Mouse (Mus musculus): Measurements from ENCODE around the gene Nbl1. TPM values are rescaled to one million over a fixed set of nuclear protein-coding genes. Genes with fewer than 3 reads are reported as not detected.

Nbl1 gene
- polyA plus RNA-seq, 1 experiment: 0.03 TPM

- Histone ChIP-seq H3K9me3 (ENCODE audit: control insufficient read depth, low read length) (no peaks in the 10 kb centered on the region), H3K4me1 (ENCODE audit: control insufficient read depth) (no peaks in the 10 kb centered on the region), H3K36me3 (ENCODE audit: control insufficient read depth) (no peaks in the 10 kb centered on the region), H3K4me3 (replicated peaks) (no peak overlapping the region), H3K27me3 (ENCODE audit: control insufficient read depth) (no peaks in the 10 kb centered on the region)
- no peak for TF ChIP-seq GATA1 (IDR thresholded peaks at IDR 0.05; ENCODE audit: low read length)
- TF ChIP-seq TAL1 (IDR thresholded peaks at IDR 0.05; ENCODE audit: low read length): no peak
Measured at GRCm38 (mm10) chr4:139055744-139056143, 37.0 kb downstream of the Nbl1 start.

- Histone ChIP-seq H3K36me3 (ENCODE audit: control insufficient read depth) (no peaks in the 10 kb centered on the region), H3K9me3 (ENCODE audit: control insufficient read depth, low read length) (no peaks in the 10 kb centered on the region), H3K27me3 (ENCODE audit: control insufficient read depth) (no peaks in the 10 kb centered on the region), H3K4me1 (ENCODE audit: control insufficient read depth) (no peaks in the 10 kb centered on the region), H3K4me3 (replicated peaks) (no peak overlapping the region)
- TF ChIP-seq GATA1 (IDR thresholded peaks at IDR 0.05; ENCODE audit: low read length) (no peak), TAL1 (IDR thresholded peaks at IDR 0.05; ENCODE audit: low read length) (no peak)
Measured at GRCm38 (mm10) chr4:139055336-139055735, 37.5 kb downstream of the Nbl1 start.

- no peaks in the 10 kb centered on the region for H3K36me3 ChIP-seq (ENCODE audit: control insufficient read depth)
- TF ChIP-seq GATA1 (IDR thresholded peaks at IDR 0.05; ENCODE audit: low read length) (no peak), TAL1 (IDR thresholded peaks at IDR 0.05; ENCODE audit: low read length) (no peak)
- no peaks in the 10 kb centered on the region for H3K9me3 ChIP-seq (ENCODE audit: control insufficient read depth, low read length)
Measured at GRCm38 (mm10) chr4:139054300-139054923, 38.4 kb downstream of the Nbl1 start.

GRCm38 (mm10) chr4:139053391-139053790 lies 39.4 kb downstream of the Nbl1 start:
- H3K9me3 ChIP-seq (ENCODE audit: control insufficient read depth, low read length): peaks cover 1% of the 10 kb centered on the region; the same call in 1 of the 2 replicates
- H3K36me3 ChIP-seq (ENCODE audit: control insufficient read depth): no peaks in the 10 kb centered on the region
- H3K4me3 ChIP-seq (replicated peaks): no peak overlapping the region
- no peaks in the 10 kb centered on the region for H3K4me1 ChIP-seq (ENCODE audit: control insufficient read depth)
- H3K27me3 ChIP-seq (ENCODE audit: control insufficient read depth): no peaks in the 10 kb centered on the region
- TF ChIP-seq TAL1 (IDR thresholded peaks at IDR 0.05; ENCODE audit: low read length) (no peak), GATA1 (IDR thresholded peaks at IDR 0.05; ENCODE audit: low read length) (no peak)

More at GRCm38 (mm10) chr4:139054300-139054923, 38.4 kb downstream of the Nbl1 start:
- Histone ChIP-seq H3K4me3 (replicated peaks) (no peak overlapping the region), H3K27me3 (ENCODE audit: control insufficient read depth) (no peaks in the 10 kb centered on the region), H3K4me1 (ENCODE audit: control insufficient read depth) (no peaks in the 10 kb centered on the region)

- no peaks in the 10 kb centered on the region for H3K4me1 ChIP-seq (ENCODE audit: control insufficient read depth)
- peaks cover 2% of the 10 kb centered on the region; the same call in 1 of the 2 replicates for H3K9me3 ChIP-seq (ENCODE audit: control insufficient read depth, low read length)
- no peaks in the 10 kb centered on the region for H3K36me3 ChIP-seq (ENCODE audit: control insufficient read depth)
- no peak for TF ChIP-seq TAL1 (IDR thresholded peaks at IDR 0.05; ENCODE audit: low read length)
- no peak for TF ChIP-seq GATA1 (IDR thresholded peaks at IDR 0.05; ENCODE audit: low read length)
- no peak overlapping the region for H3K4me3 ChIP-seq (replicated peaks)
- H3K27me3 ChIP-seq (ENCODE audit: control insufficient read depth): no peaks in the 10 kb centered on the region
Measured at GRCm38 (mm10) chr4:139052796-139053195, 40.0 kb downstream of the Nbl1 start.

GRCm38 (mm10) chr4:139048518-139048917 lies 44.3 kb downstream of the Nbl1 start:
- no peaks in the 10 kb centered on the region for H3K36me3 ChIP-seq (ENCODE audit: control insufficient read depth)
- H3K4me1 ChIP-seq (ENCODE audit: control insufficient read depth): no peaks in the 10 kb centered on the region
- peaks cover 7% of the 10 kb centered on the region for H3K9me3 ChIP-seq (ENCODE audit: control insufficient read depth, low read length)
- no peak for TF ChIP-seq GATA1 (IDR thresholded peaks at IDR 0.05; ENCODE audit: low read length)
- TF ChIP-seq TAL1 (IDR thresholded peaks at IDR 0.05; ENCODE audit: low read length): no peak
- no peak overlapping the region for H3K4me3 ChIP-seq (replicated peaks)
- H3K27me3 ChIP-seq (ENCODE audit: control insufficient read depth): no peaks in the 10 kb centered on the region; the same call in 1 of the 2 replicates

GRCm38 (mm10) chr4:139046354-139046753 lies 46.4 kb downstream of the Nbl1 start:
- Histone ChIP-seq H3K27me3 (ENCODE audit: control insufficient read depth) (no peaks in the 10 kb centered on the region; the same call in 1 of the 2 replicates), H3K36me3 (ENCODE audit: control insufficient read depth) (no peaks in the 10 kb centered on the region), H3K4me3 (replicated peaks) (no peak overlapping the region), H3K9me3 (ENCODE audit: control insufficient read depth, low read length) (peaks cover 7% of the 10 kb centered on the region), H3K4me1 (ENCODE audit: control insufficient read depth) (no peaks in the 10 kb centered on the region)
- no peak for TF ChIP-seq TAL1 (IDR thresholded peaks at IDR 0.05; ENCODE audit: low read length)
- no peak for TF ChIP-seq GATA1 (IDR thresholded peaks at IDR 0.05; ENCODE audit: low read length)

GRCm38 (mm10) chr4:139044566-139044965 lies 48.2 kb downstream of the Nbl1 start:
- no peak overlapping the region for H3K4me3 ChIP-seq (replicated peaks)
- H3K36me3 ChIP-seq (ENCODE audit: control insufficient read depth): no peaks in the 10 kb centered on the region
- H3K9me3 ChIP-seq (ENCODE audit: control insufficient read depth, low read length): peaks cover 7% of the 10 kb centered on the region
- TF ChIP-seq TAL1 (IDR thresholded peaks at IDR 0.05; ENCODE audit: low read length): no peak
- no peak for TF ChIP-seq GATA1 (IDR thresholded peaks at IDR 0.05; ENCODE audit: low read length)
- peaks cover 2% of the 10 kb centered on the region; the same call in 1 of the 2 replicates for H3K27me3 ChIP-seq (ENCODE audit: control insufficient read depth)
- no peaks in the 10 kb centered on the region for H3K4me1 ChIP-seq (ENCODE audit: control insufficient read depth)

- Histone ChIP-seq H3K36me3 (ENCODE audit: control insufficient read depth) (no peaks in the 10 kb centered on the region), H3K9me3 (ENCODE audit: control insufficient read depth, low read length) (peaks cover 7% of the 10 kb centered on the region), H3K27me3 (ENCODE audit: control insufficient read depth) (peaks cover 2% of the 10 kb centered on the region; the same call in 1 of the 2 replicates), H3K4me3 (replicated peaks) (no peak overlapping the region), H3K4me1 (ENCODE audit: control insufficient read depth) (no peaks in the 10 kb centered on the region)
- no peak for TF ChIP-seq GATA1 (IDR thresholded peaks at IDR 0.05; ENCODE audit: low read length)
- TF ChIP-seq TAL1 (IDR thresholded peaks at IDR 0.05; ENCODE audit: low read length): no peak
Measured at GRCm38 (mm10) chr4:139043600-139043999, 49.2 kb downstream of the Nbl1 start.
